ENCODE assay signal across 35 mouse cellular contexts in the genomic region with DNA sequence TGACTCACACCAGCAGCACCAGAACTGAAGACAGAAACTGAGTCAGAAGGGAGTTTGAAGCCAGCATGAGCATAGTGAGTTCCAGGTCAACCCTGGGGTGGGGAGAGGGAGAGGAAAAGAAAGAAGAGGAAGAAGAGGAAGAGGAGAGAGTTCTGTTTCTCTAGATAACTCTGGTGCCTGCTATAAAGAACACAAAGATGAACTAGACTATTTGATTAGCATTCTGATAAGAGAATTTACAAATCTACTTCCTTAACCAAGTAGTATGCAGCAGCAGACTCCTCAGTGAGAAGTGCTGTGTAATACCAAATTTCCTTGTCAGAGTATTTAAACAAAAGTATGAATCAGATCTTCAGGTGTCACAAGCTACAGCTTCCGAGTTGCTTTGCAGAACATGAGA. TPM values are rescaled to one million over a fixed set of nuclear protein-coding genes. Genes with fewer than 3 reads are reported as not detected.
"Had no signal": no experiment of that assay in that cellular context is flagged by ENCODE, and none has a peak within 500 bp of the region (broad histone marks: within the 10 kb centered on the region; RNA-seq: fewer than 3 reads in every experiment).

No protein-coding gene starts in this region.

- H3K27me3 ChIP-seq: embryonic facial prominence, embryonic 12.5 days; embryonic facial prominence, embryonic 13.5 days; embryonic facial prominence, embryonic 15.5 days; forebrain, embryonic 12.5 days; forebrain, embryonic 13.5 days; forebrain, embryonic 15.5 days had no signal

- H3K27ac ChIP-seq: embryonic facial prominence, embryonic 10.5 days; embryonic facial prominence, embryonic 12.5 days; embryonic facial prominence, embryonic 13.5 days; embryonic facial prominence, embryonic 15.5 days; forebrain, embryonic 10.5 days; forebrain, embryonic 12.5 days; forebrain, embryonic 13.5 days; forebrain, embryonic 15.5 days; gastrocnemius, adult 2 months; heart, adult 2 months; heart, embryonic 10.5 days had no signal

- H3K4me1 ChIP-seq: embryonic facial prominence, embryonic 12.5 days; embryonic facial prominence, embryonic 13.5 days; embryonic facial prominence, embryonic 15.5 days; forebrain, embryonic 12.5 days; forebrain, embryonic 13.5 days; forebrain, embryonic 15.5 days; heart, embryonic 10.5 days had no signal

- ATAC-seq: forebrain, embryonic 13.5 days; forebrain, embryonic 14.5 days; forebrain, embryonic 15.5 days; forebrain, embryonic 16.5 days; forebrain, postnatal 0 days had no signal

- DNase-seq: cerebellum, postnatal 10 days; cerebellum, postnatal 14 days; cerebellum, postnatal 25 days; cerebellum, postnatal 36 days; embryo, embryonic 11 days; forebrain, postnatal 0 days; gastrocnemius, adult 2 months; gastrocnemius, postnatal 10 days; gastrocnemius, postnatal 14 days; gastrocnemius, postnatal 25 days; gastrocnemius, postnatal 36 days; heart, adult 11 months; heart, adult 18-20 months; heart, adult 2 months had no signal

- H3K4me3 ChIP-seq: embryonic facial prominence, embryonic 10.5 days; embryonic facial prominence, embryonic 12.5 days; embryonic facial prominence, embryonic 13.5 days; embryonic facial prominence, embryonic 15.5 days; erythroblast, embryonic 14.5 days; forebrain, embryonic 10.5 days; forebrain, embryonic 12.5 days; forebrain, embryonic 13.5 days; forebrain, embryonic 15.5 days; gastrocnemius, adult 2 months; heart, adult 2 months; heart, embryonic 10.5 days had no signal

- H3K9me3 ChIP-seq: embryonic facial prominence, embryonic 10.5 days; embryonic facial prominence, embryonic 12.5 days; embryonic facial prominence, embryonic 13.5 days; embryonic facial prominence, embryonic 15.5 days; forebrain, embryonic 10.5 days; forebrain, embryonic 12.5 days; forebrain, embryonic 13.5 days; forebrain, embryonic 15.5 days; heart, embryonic 10.5 days had no signal

- H3K36me3 ChIP-seq: embryonic facial prominence, embryonic 10.5 days; embryonic facial prominence, embryonic 12.5 days; embryonic facial prominence, embryonic 13.5 days; embryonic facial prominence, embryonic 15.5 days; forebrain, embryonic 10.5 days; forebrain, embryonic 12.5 days; forebrain, embryonic 15.5 days; heart, embryonic 10.5 days had no signal

- H3K9ac ChIP-seq: embryonic facial prominence, embryonic 12.5 days; embryonic facial prominence, embryonic 13.5 days; embryonic facial prominence, embryonic 15.5 days; forebrain, embryonic 12.5 days; forebrain, embryonic 13.5 days; forebrain, embryonic 15.5 days; forebrain, postnatal 0 days had no signal

RNA-seq across cellular contexts. Expression of a gene that starts 37.3 kb away (rescaled TPM):
- total RNA-seq: common myeloid progenitor, adult 5-6 weeks; forebrain, postnatal 0 days; gastrocnemius, adult 18-20 months; gastrocnemius, adult 2 months; gastrocnemius, adult 8-10 months; gastrocnemius, postnatal 14 days; gastrocnemius, postnatal 36 days; granulocyte monocyte progenitor cell, adult 5-6 weeks; heart, adult 18-20 months; heart, adult 2 months; heart, adult 8-10 months had no signal
- polyA plus RNA-seq: cortical plate, adult 2 months; erythroblast, embryonic 14.5 days; forebrain, embryonic 10.5 days; forebrain, embryonic 11.5 days; forebrain, embryonic 12.5 days; forebrain, embryonic 13.5 days; forebrain, embryonic 14.5 days; forebrain, embryonic 15.5 days; forebrain, embryonic 16.5 days; forebrain, postnatal 0 days; frontal cortex, adult 2 months; gonadal fat pad, adult 2 months had no signal
